ENCODE assay signal across 16 mouse cellular contexts in genomic region chr5:149071546-149071945, GRCm38 (mm10).
A peak's percentile ranks its signal among the peaks of the same experiment; 100 is the strongest.
DNase-seq lines count a peak whose midpoint lies in the region; ATAC-seq and TF ChIP-seq lines count a peak whose summit lies in the region.
"Had no signal": no experiment of that assay in that cellular context is flagged by ENCODE, and none has a peak within 500 bp of the region (broad histone marks: within the 10 kb centered on the region; RNA-seq: fewer than 3 reads in every experiment).

No protein-coding gene starts in this region.

- peak; percentile 36; the same call in 1 of the 2 replicates for TF ChIP-seq CTCF in kidney, postnatal 0 days (IDR thresholded peaks at IDR 0.05; ENCODE audit: low read depth)
- peak; percentile 9; the same call in 1 of the 2 replicates for TF ChIP-seq CTCF in testis, adult 2 months (IDR thresholded peaks at IDR 0.05; ENCODE audit: control insufficient read depth, insufficient read depth, insufficient replicate concordance, low read depth, low read length)

- H3K4me1 ChIP-seq in kidney, postnatal 0 days (replicated peaks; ENCODE audit: insufficient read depth, low read length): no peaks in the 10 kb centered on the region
- no peaks in the 10 kb centered on the region for H3K4me1 ChIP-seq in kidney, embryonic 14.5 days (ENCODE audit: control insufficient read depth, insufficient read depth, low read length)
- H3K4me1 ChIP-seq in testis, adult 2 months (ENCODE audit: control insufficient read depth, insufficient read depth, low read length): peaks cover 16% of the 10 kb centered on the region
- H3K4me1 ChIP-seq: forebrain, embryonic 15.5 days had no signal

- H3K9ac ChIP-seq in kidney, postnatal 0 days (ENCODE audit: low read depth, low read length): no peak overlapping the region
- no peak overlapping the region for H3K9ac ChIP-seq in kidney, embryonic 14.5 days (ENCODE audit: low read depth, low read length)
- H3K9ac ChIP-seq: forebrain, embryonic 15.5 days; heart, embryonic 15.5 days had no signal

- H3K27me3 ChIP-seq in kidney, postnatal 0 days (ENCODE audit: insufficient read depth, low read length): no peaks in the 10 kb centered on the region
- H3K27me3 ChIP-seq in kidney, embryonic 14.5 days (ENCODE audit: control insufficient read depth, insufficient read depth, low read length): no peaks in the 10 kb centered on the region
- no peaks in the 10 kb centered on the region for H3K27me3 ChIP-seq in testis, adult 2 months (ENCODE audit: control insufficient read depth, insufficient read depth, low read length)
- H3K27me3 ChIP-seq: forebrain, embryonic 15.5 days; heart, embryonic 15.5 days; megakaryocyte, embryonic 14.5 days had no signal

- TF ChIP-seq POLR2A in testis, adult 2 months (IDR thresholded peaks at IDR 0.05; ENCODE audit: control insufficient read depth, low read depth, low read length): no peak

- no peak overlapping the region for H3K4me2 ChIP-seq in kidney, postnatal 0 days (ENCODE audit: low read length)
- H3K4me2 ChIP-seq in kidney, embryonic 14.5 days (replicated peaks; ENCODE audit: low read depth, low read length): no peak overlapping the region
- H3K4me2 ChIP-seq: forebrain, embryonic 15.5 days; heart, embryonic 15.5 days had no signal

- no peak for ATAC-seq in kidney, postnatal 0 days (replicated peaks; ENCODE audit: low FRiP score, low read depth)
- no peak for ATAC-seq in kidney, embryonic 14.5 days (ENCODE audit: low FRiP score, low TSS enrichment)
- ATAC-seq: forebrain, embryonic 15.5 days had no signal

- no peak for DNase-seq in kidney, postnatal 0 days (ENCODE audit: low spot score)
- no peak for DNase-seq in testis, postnatal 14 days (ENCODE audit: low spot score)
- DNase-seq in R1 (ENCODE audit: low read depth, low spot score): peak; percentile 82
- no peak for DNase-seq in retina, embryonic 14.5 days (ENCODE audit: low spot score)
- no peak for DNase-seq in urinary bladder, adult 2 months (ENCODE audit: low spot score)
- DNase-seq: cerebellum, adult 8-10 months; gastrocnemius, postnatal 14 days; kidney, adult 8-10 months; right cerebral cortex, postnatal 14 days; thymus, adult 2 months had no signal

- no peak overlapping the region for H3K4me3 ChIP-seq in kidney, postnatal 0 days (replicated peaks; ENCODE audit: low read depth, low read length)
- H3K4me3 ChIP-seq in kidney, embryonic 14.5 days (ENCODE audit: low read length): no peak overlapping the region
- H3K4me3 ChIP-seq in testis, adult 2 months (ENCODE audit: control insufficient read depth, low read depth, low read length): no peak overlapping the region
- H3K4me3 ChIP-seq: forebrain, embryonic 15.5 days; heart, embryonic 15.5 days; megakaryocyte, embryonic 14.5 days; myocyte had no signal

- H3K27ac ChIP-seq in kidney, postnatal 0 days: no peak overlapping the region
- H3K27ac ChIP-seq in kidney, embryonic 14.5 days (ENCODE audit: low read depth, low read length): no peak overlapping the region
- no peak overlapping the region for H3K27ac ChIP-seq in testis, adult 2 months (ENCODE audit: control insufficient read depth, insufficient read depth, low read depth, low read length)
- H3K27ac ChIP-seq: forebrain, embryonic 15.5 days; heart, embryonic 15.5 days had no signal

- WGBS in kidney, postnatal 0 days: 97% methylated on average over 5 of the region's 5 CpGs
- 94% methylated on average over 5 of the region's 5 CpGs for WGBS in kidney, embryonic 14.5 days

- H3K36me3 ChIP-seq in kidney, postnatal 0 days (ENCODE audit: insufficient read depth, low read length): no peaks in the 10 kb centered on the region
- H3K36me3 ChIP-seq in kidney, embryonic 14.5 days (ENCODE audit: control insufficient read depth, insufficient read depth, low read length): no peaks in the 10 kb centered on the region
- H3K36me3 ChIP-seq in testis, adult 2 months (ENCODE audit: control insufficient read depth, insufficient read depth, low read length): no peaks in the 10 kb centered on the region
- H3K36me3 ChIP-seq: forebrain, embryonic 15.5 days; heart, embryonic 15.5 days had no signal

- no peaks in the 10 kb centered on the region for H3K9me3 ChIP-seq in kidney, postnatal 0 days (replicated peaks; ENCODE audit: low read length)
- H3K9me3 ChIP-seq in kidney, embryonic 14.5 days (ENCODE audit: control insufficient read depth, low read length): no peaks in the 10 kb centered on the region
- H3K9me3 ChIP-seq: forebrain, embryonic 15.5 days; heart, embryonic 15.5 days had no signal
